Mouse (Mus musculus): Measurements from ENCODE around the gene Fam234b.

Fam234b gene

GRCm38 (mm10) chr6:135183961-135184360, 13.8 kb upstream of the Fam234b start:
- peak; percentile 27 to 46 for DNase-seq

GRCm38 (mm10) chr6:135187076-135187917, 10.5 kb upstream of the Fam234b start:
- no peak for DNase-seq

GRCm38 (mm10) chr6:135188629-135189028, 9.1 kb upstream of the Fam234b start:
- no peak for DNase-seq

- DNase-seq = no peak
Measured at GRCm38 (mm10) chr6:135190122-135190521, 7.7 kb upstream of the Fam234b start.

- DNase-seq = no peak
Measured at GRCm38 (mm10) chr6:135191906-135192305, 5.9 kb upstream of the Fam234b start.

- DNase-seq = no peak
Measured at GRCm38 (mm10) chr6:135192993-135193392, 4.8 kb upstream of the Fam234b start.

GRCm38 (mm10) chr6:135193733-135194132, 4.0 kb upstream of the Fam234b start:
- DNase-seq = peak in 1 of 2 experiments; percentile 17

GRCm38 (mm10) chr6:135194907-135195306, 2.9 kb upstream of the Fam234b start:
- DNase-seq = no peak

- DNase-seq = no peak
Measured at GRCm38 (mm10) chr6:135196707-135197106, 1.1 kb upstream of the Fam234b start.

GRCm38 (mm10) chr6:135197446-135197845, 331 bp upstream of the Fam234b start:
- DNase-seq = no peak

- DNase-seq = no peak
Measured at GRCm38 (mm10) chr6:135198726-135199125, 949 bp downstream of the Fam234b start.

GRCm38 (mm10) chr6:135200122-135200957, 2.6 kb downstream of the Fam234b start:
- DNase-seq = peak; percentile 30 to 63

GRCm38 (mm10) chr6:135202668-135203067, 4.9 kb downstream of the Fam234b start:
- no peak for DNase-seq

- DNase-seq = no peak
Measured at GRCm38 (mm10) chr6:135203737-135204136, 6.0 kb downstream of the Fam234b start.

- DNase-seq = no peak
Measured at GRCm38 (mm10) chr6:135204869-135205268, 7.1 kb downstream of the Fam234b start.

GRCm38 (mm10) chr6:135205802-135206201, 8.0 kb downstream of the Fam234b start:
- DNase-seq = no peak

- no peak for DNase-seq
Measured at GRCm38 (mm10) chr6:135206909-135207308, 9.1 kb downstream of the Fam234b start.

- no peak for DNase-seq
Measured at GRCm38 (mm10) chr6:135211169-135211568, 13.4 kb downstream of the Fam234b start.

- DNase-seq = no peak
Measured at GRCm38 (mm10) chr6:135212666-135213065, 14.9 kb downstream of the Fam234b start.

GRCm38 (mm10) chr6:135218330-135218729, 20.6 kb downstream of the Fam234b start:
- DNase-seq = no peak

GRCm38 (mm10) chr6:135219916-135220315, 22.1 kb downstream of the Fam234b start:
- no peak for DNase-seq

- DNase-seq = no peak
Measured at GRCm38 (mm10) chr6:135223786-135224416, 26.1 kb downstream of the Fam234b start.

- no peak for DNase-seq
Measured at GRCm38 (mm10) chr6:135228465-135228941, 30.7 kb downstream of the Fam234b start.
